Mouse (Mus musculus) liver, embryonic 12.5 days (tissue): ENCODE measurements around the gene Cnot6. TPM values are rescaled to one million over a fixed set of nuclear protein-coding genes. Genes with fewer than 3 reads are reported as not detected.

ENCODE experiments used
- ATAC-seq: fragments of 200-750 bp; cut with Nextera tagmentation; 2 replicates; pipeline ENCODE4 v1.8.0; 2017; ENCODE audit warnings: moderate number of reproducible peaks, mild to moderate bottlenecking, moderate library complexity
- H3K27ac ChIP-seq: fragments of 300-500 bp; sonication (generic); 2 replicates; pipeline ENCODE4 v1.5.1; 2016; ENCODE audit warnings: mild to moderate bottlenecking
- H3K27me3 ChIP-seq: fragments of 300-500 bp; sonication (generic); replicated peaks from 2 replicates; pipeline ENCODE4 v1.6.1; 2016; ENCODE audit warnings: mild to moderate bottlenecking, moderate library complexity
- H3K36me3 ChIP-seq: fragments of 300-500 bp; sonication (generic); 2 replicates; pipeline ENCODE4 v1.6.1; 2016; ENCODE audit warnings: mild to moderate bottlenecking, moderate library complexity
- H3K4me1 ChIP-seq: fragments of 300-500 bp; sonication (generic); 2 replicates; pipeline ENCODE4 v1.6.1; 2016
- H3K4me2 ChIP-seq: fragments of 300-500 bp; sonication (generic); 2 replicates; pipeline ENCODE4 v1.6.1; 2016; ENCODE audit warnings: mild to moderate bottlenecking, moderate library complexity
- H3K4me3 ChIP-seq: fragments of 300-500 bp; sonication (generic); 2 replicates; pipeline ENCODE4 v1.5.1; 2016; ENCODE audit warnings: mild to moderate bottlenecking, moderate library complexity
- H3K9ac ChIP-seq: fragments of 300-500 bp; sonication (generic); 2 replicates; pipeline ENCODE4 v1.6.1; 2016; ENCODE audit warnings: mild to moderate bottlenecking, moderate library complexity
- H3K9me3 ChIP-seq: fragments of 300-500 bp; sonication (generic); replicated peaks from 2 replicates; pipeline ENCODE4 v1.6.1; 2016; ENCODE audit warnings: mild to moderate bottlenecking, moderate library complexity
- WGBS: fragments of 180-500 bp; shearing (Covaris S2); methylation state at CpG from one replicate; pipeline ENCODE4 v1.1.7; 2016; ENCODE audit not compliant: insufficient replicate concordance; 5-methylcytosine and 5-hydroxymethylcytosine counted together
- polyA plus RNA-seq: library from polyadenylated mRNA; unstranded; fragments of >200 nt; fragmentation: Nextera tagmentation; extraction: Ambion mirVana; gene quantifications from 2 replicates; pipeline ENCODE4 v1.2.1, GENCODE M21; 2016

Cnot6 gene
- polyA plus RNA-seq, 1 experiment from 2014 or later = 40.2 TPM

DNA sequence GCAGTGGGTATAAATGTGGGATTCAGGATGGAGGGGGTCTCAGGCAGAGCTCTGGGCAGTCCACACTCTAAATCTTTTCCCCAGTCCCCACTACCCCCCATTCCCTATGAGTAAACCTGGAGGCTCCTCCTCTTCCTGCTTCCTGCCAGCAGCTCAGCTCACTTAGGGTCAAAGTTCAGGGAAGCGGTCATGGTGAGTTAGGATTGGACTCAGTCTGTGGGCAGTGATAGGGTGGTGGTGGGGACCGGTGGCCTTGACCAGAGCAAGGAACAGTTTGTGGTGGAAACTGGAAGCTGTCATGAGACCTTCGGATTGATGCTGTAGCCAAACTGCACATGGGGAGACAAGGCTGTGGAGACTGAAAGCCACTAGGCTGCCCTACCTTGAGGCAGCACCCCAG, 88.4 kb downstream of the Cnot6 start:
- H3K4me3 ChIP-seq = no peak overlapping the region
- ATAC-seq = 0 out of 2 replicates have a peak, but pooled peaks have one; percentile 40
- H3K27me3 ChIP-seq = peaks cover 13% of the 10 kb centered on the region
- H3K36me3 ChIP-seq = no peaks in the 10 kb centered on the region
- H3K4me2 ChIP-seq = no peak overlapping the region
- no peak overlapping the region for H3K27ac ChIP-seq
- no peaks in the 10 kb centered on the region for H3K9me3 ChIP-seq
- no peak overlapping the region for H3K9ac ChIP-seq
- no peaks in the 10 kb centered on the region for H3K4me1 ChIP-seq
- WGBS = 51% methylated on average over 3 of the region's 3 CpGs

DNA sequence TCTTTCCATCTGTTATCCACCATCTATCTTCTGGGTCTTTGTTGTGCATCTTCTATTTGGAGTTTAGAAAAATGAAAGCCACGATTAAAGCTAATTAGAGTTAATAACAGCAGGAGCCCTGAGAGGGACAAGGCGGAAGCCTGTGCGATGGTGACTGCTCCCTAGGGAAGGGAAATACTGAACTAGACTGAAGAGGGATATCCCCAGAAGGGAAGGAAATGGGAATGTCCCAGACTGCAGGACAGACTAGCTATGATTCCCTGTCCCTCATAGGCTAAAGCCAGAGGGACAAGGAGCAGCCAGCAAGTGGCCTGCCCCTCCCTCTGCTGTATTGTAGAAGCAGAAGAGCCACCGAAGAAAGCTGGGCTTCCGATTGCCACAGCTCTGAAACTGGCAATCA, 90.6 kb downstream of the Cnot6 start:
- H3K9me3 ChIP-seq = no peaks in the 10 kb centered on the region
- peaks cover 25% of the 10 kb centered on the region for H3K27me3 ChIP-seq
- ATAC-seq = no peak
- WGBS = 69% methylated on average over 5 of the region's 5 CpGs
- no peak overlapping the region for H3K9ac ChIP-seq
- no peak overlapping the region for H3K4me3 ChIP-seq
- no peak overlapping the region for H3K27ac ChIP-seq
- no peaks in the 10 kb centered on the region for H3K36me3 ChIP-seq
- H3K4me2 ChIP-seq = no peak overlapping the region
- no peaks in the 10 kb centered on the region for H3K4me1 ChIP-seq

Other genes starting within 250 kb of the Cnot6 start
- gene Olfr1386, start 247.7 kb downstream of the Cnot6 start, polyA plus RNA-seq = not detected in 2 replicates
- gene Olfr1385, start 223.7 kb downstream of the Cnot6 start, polyA plus RNA-seq = not detected in 2 replicates
- gene Olfr1384, start 206.0 kb downstream of the Cnot6 start, polyA plus RNA-seq = not detected in 2 replicates
- gene Olfr1383, start 193.1 kb downstream of the Cnot6 start, polyA plus RNA-seq = not detected in 2 replicates
- gene Olfr1382, start 184.5 kb downstream of the Cnot6 start, polyA plus RNA-seq = not detected in 2 replicates
- not detected in 2 replicates for gene Olfr1381, start 169.3 kb downstream of the Cnot6 start, polyA plus RNA-seq
- gene Olfr1380, start 155.8 kb downstream of the Cnot6 start, polyA plus RNA-seq = not detected in 2 replicates
- gene Flt4, start 103.5 kb downstream of the Cnot6 start, polyA plus RNA-seq = 4.7 and 4.8 TPM in 2 replicates
- gene Scgb3a1, start 49.1 kb downstream of the Cnot6 start, polyA plus RNA-seq = not detected in 2 replicates
- gene Gfpt2, start 81.5 kb upstream of the Cnot6 start, polyA plus RNA-seq = 3.2 and 3.3 TPM in 2 replicates
- 34.6 and 38.2 TPM in 2 replicates for gene Mapk9, start 134.0 kb upstream of the Cnot6 start, polyA plus RNA-seq
- gene Rasgef1c, start 189.1 kb upstream of the Cnot6 start, polyA plus RNA-seq = not detected in 2 replicates